Mouse (Mus musculus): Measurements from ENCODE around the gene Hoxc12. TPM values are rescaled to one million over a fixed set of nuclear protein-coding genes. Genes with fewer than 3 reads are reported as not detected.
A peak's percentile ranks its signal among the peaks of the same experiment; 100 is the strongest.

Hoxc12 gene
- total and polyA plus RNA-seq, 3 experiments = not detected

DNA sequence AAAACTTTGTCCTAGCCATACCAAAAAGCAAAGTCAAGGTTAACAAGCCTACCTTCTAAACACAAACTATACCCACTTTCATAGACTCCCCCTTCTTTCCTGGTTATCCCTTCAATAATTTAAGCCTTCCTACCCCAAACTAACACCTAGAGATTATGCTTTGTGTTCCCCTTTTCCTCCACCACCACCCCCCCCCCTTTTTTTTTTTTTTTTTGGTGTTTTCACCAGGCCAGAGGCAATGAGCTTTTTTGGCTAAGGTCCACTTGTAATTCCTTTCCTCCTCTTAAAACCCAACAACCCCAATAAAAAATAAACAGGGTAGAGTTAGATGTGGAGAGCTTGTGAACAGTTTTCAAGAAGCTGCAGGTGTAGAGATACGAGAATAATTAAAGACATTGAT lies 32.7 kb downstream of the Hoxc12 start:
- Histone ChIP-seq H3K4me1 (ENCODE audit: control insufficient read depth, insufficient read depth, low read length) (no peaks in the 10 kb centered on the region), H3K9ac (ENCODE audit: low read depth, low read length) (no peak overlapping the region), H3K79me2 (replicated peaks; ENCODE audit: control insufficient read depth, insufficient read depth, low read length) (no peaks in the 10 kb centered on the region), H3K27ac (no peak overlapping the region), H3K27me3 (ENCODE audit: control insufficient read depth, insufficient read depth, low read length) (peaks cover 42% of the 10 kb centered on the region), H3K36me3 (ENCODE audit: control insufficient read depth, insufficient read depth, low read length) (no peaks in the 10 kb centered on the region), H3K4me3 (no peak overlapping the region)
- WGBS = 20% methylated on average over 1 of the region's 1 CpGs
- TF ChIP-seq EP300 (IDR thresholded peaks at IDR 0.05; ENCODE audit: insufficient read depth, low read depth, low read length) = no peak
- TF ChIP-seq POLR2A (IDR thresholded peaks at IDR 0.05; ENCODE audit: insufficient read depth, low read depth, low read length) = no peak
- TF ChIP-seq CTCF (IDR thresholded peaks at IDR 0.05) = no peak
- DNase-seq = no peak
- intact Hi-C loops (cut with DNase I) = no loop called here

DNA sequence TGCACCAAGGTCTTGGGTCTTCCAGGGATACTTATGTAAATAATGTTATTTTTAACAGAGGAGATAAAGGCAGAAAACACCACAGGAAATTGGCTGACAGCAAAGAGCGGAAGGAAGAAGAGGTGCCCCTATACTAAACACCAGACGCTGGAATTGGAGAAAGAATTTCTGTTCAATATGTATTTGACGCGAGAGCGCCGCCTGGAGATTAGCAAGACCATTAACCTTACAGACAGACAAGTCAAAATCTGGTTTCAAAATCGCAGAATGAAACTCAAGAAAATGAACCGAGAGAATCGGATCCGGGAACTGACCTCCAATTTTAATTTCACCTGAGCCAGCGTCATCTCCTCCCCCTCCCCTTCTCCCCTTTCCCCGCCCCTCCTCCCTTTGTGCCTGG lies 34.2 kb downstream of the Hoxc12 start:
- WGBS = 3% methylated on average over 12 of the region's 12 CpGs
- Histone ChIP-seq H3K27me3 (ENCODE audit: control insufficient read depth, insufficient read depth, low read length) (peaks cover 38% of the 10 kb centered on the region), H3K27ac (no peak overlapping the region), H3K4me3 (no peak overlapping the region), H3K9ac (ENCODE audit: low read depth, low read length) (no peak overlapping the region), H3K4me1 (ENCODE audit: control insufficient read depth, insufficient read depth, low read length) (no peaks in the 10 kb centered on the region), H3K79me2 (replicated peaks; ENCODE audit: control insufficient read depth, insufficient read depth, low read length) (no peaks in the 10 kb centered on the region), H3K36me3 (ENCODE audit: control insufficient read depth, insufficient read depth, low read length) (no peaks in the 10 kb centered on the region)
- TF ChIP-seq EP300 (IDR thresholded peaks at IDR 0.05; ENCODE audit: insufficient read depth, low read depth, low read length) (no peak), CTCF (IDR thresholded peaks at IDR 0.05) (peak; percentile 44)
- no peak for DNase-seq
- intact Hi-C loops (cut with DNase I) = loop anchor here (5.0 kb wide), 1 partner anchor 208 kb away; no protein-coding TSS in a partner anchor

DNA sequence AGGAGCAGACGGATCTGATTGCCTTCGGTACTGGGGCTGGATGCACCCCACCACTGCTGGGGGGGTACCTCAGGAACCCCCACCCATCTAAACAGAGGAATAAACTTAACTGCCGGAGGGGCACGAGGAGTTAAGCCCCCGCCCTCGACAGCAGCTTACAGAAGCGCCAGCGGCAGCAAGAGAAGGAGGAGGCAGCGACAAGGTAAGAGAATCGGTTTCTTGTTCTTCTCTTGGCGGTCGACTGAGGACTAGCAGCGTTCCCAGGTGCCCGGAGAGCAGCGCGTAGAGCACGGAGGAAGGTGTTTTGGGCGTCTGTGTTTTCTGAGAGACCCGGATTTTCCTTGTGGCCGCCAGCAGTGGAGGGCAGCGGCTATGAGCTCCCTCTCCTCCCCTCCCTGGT lies 35.7 kb downstream of the Hoxc12 start:
- WGBS = 2% methylated on average over 21 of the region's 21 CpGs
- intact Hi-C loops (cut with DNase I) = loop anchor here (5.0 kb wide), 1 partner anchor 210 kb away; no protein-coding TSS in a partner anchor
- Histone ChIP-seq H3K4me1 (ENCODE audit: control insufficient read depth, insufficient read depth, low read length) (no peaks in the 10 kb centered on the region), H3K27me3 (ENCODE audit: control insufficient read depth, insufficient read depth, low read length) (peaks cover 33% of the 10 kb centered on the region), H3K36me3 (ENCODE audit: control insufficient read depth, insufficient read depth, low read length) (no peaks in the 10 kb centered on the region), H3K4me3 (no peak overlapping the region), H3K9ac (ENCODE audit: low read depth, low read length) (no peak overlapping the region), H3K27ac (no peak overlapping the region), H3K79me2 (replicated peaks; ENCODE audit: control insufficient read depth, insufficient read depth, low read length) (no peaks in the 10 kb centered on the region)
- no peak for DNase-seq
- TF ChIP-seq POLR2A (IDR thresholded peaks at IDR 0.05; ENCODE audit: insufficient read depth, low read depth, low read length) (no peak), EP300 (IDR thresholded peaks at IDR 0.05; ENCODE audit: insufficient read depth, low read depth, low read length) (no peak), CTCF (IDR thresholded peaks at IDR 0.05) (no peak)

DNA sequence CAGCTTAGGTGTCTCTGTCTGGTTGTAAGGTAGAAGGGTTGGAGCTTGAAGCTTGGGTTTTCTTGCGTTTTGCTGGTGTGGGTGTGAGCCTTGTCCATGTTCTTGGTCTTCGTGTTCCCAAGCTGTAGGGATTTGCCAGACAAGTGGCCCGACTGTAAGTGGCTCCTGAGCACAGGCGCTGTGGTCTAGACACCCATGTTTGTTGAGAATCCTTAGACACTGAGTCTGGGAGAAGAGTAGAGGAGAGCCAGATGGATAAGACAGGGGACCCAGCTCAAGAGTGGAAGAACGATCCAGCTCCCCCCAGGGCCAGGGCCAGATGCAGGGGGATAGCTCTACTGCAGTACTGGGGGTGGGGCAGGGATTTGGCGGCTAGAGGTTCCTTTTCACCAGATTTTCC lies 36.2 kb downstream of the Hoxc12 start:
- no peak for TF ChIP-seq POLR2A (IDR thresholded peaks at IDR 0.05; ENCODE audit: insufficient read depth, low read depth, low read length)
- no peak for TF ChIP-seq EP300 (IDR thresholded peaks at IDR 0.05; ENCODE audit: insufficient read depth, low read depth, low read length)
- TF ChIP-seq CTCF (IDR thresholded peaks at IDR 0.05) = no peak
- Histone ChIP-seq H3K36me3 (ENCODE audit: control insufficient read depth, insufficient read depth, low read length) (no peaks in the 10 kb centered on the region), H3K4me1 (ENCODE audit: control insufficient read depth, insufficient read depth, low read length) (no peaks in the 10 kb centered on the region), H3K79me2 (replicated peaks; ENCODE audit: control insufficient read depth, insufficient read depth, low read length) (no peaks in the 10 kb centered on the region), H3K4me3 (no peak overlapping the region), H3K27ac (no peak overlapping the region), H3K9ac (ENCODE audit: low read depth, low read length) (no peak overlapping the region), H3K27me3 (ENCODE audit: control insufficient read depth, insufficient read depth, low read length) (peaks cover 28% of the 10 kb centered on the region)
- DNase-seq = no peak
- WGBS = 2% methylated on average over 6 of the region's 6 CpGs
- intact Hi-C loops (cut with DNase I) = loop anchor here (5.0 kb wide), 1 partner anchor 210 kb away; no protein-coding TSS in a partner anchor

DNA sequence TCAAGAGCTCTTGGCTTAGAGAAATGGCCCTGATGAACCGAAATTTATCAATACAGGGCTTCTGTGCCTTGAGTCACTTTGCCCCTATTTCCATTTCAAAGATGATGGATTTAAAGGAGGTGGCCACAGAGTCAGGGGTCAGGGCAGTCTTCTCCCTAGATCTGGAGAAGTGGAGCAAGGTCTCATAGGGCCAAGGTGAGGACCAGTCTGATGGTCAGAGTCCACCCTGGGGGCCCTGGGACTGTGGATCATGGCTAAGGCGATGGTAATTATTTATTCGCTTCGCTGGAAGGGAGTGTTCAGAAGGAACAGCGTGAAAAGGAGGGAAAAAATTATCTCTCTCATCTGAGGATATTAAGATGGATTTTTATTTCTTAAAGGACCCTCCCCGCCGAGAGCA lies 38.5 kb downstream of the Hoxc12 start:
- Histone ChIP-seq H3K4me1 (ENCODE audit: control insufficient read depth, insufficient read depth, low read length) (no peaks in the 10 kb centered on the region), H3K27me3 (ENCODE audit: control insufficient read depth, insufficient read depth, low read length) (peaks cover 29% of the 10 kb centered on the region), H3K36me3 (ENCODE audit: control insufficient read depth, insufficient read depth, low read length) (no peaks in the 10 kb centered on the region), H3K79me2 (replicated peaks; ENCODE audit: control insufficient read depth, insufficient read depth, low read length) (no peaks in the 10 kb centered on the region), H3K9ac (ENCODE audit: low read depth, low read length) (no peak overlapping the region), H3K27ac (no peak overlapping the region), H3K4me3 (no peak overlapping the region)
- no peak for DNase-seq
- intact Hi-C loops (cut with DNase I) = no loop called here
- no peak for TF ChIP-seq POLR2A (IDR thresholded peaks at IDR 0.05; ENCODE audit: insufficient read depth, low read depth, low read length)
- no peak for TF ChIP-seq CTCF (IDR thresholded peaks at IDR 0.05)
- no peak for TF ChIP-seq EP300 (IDR thresholded peaks at IDR 0.05; ENCODE audit: insufficient read depth, low read depth, low read length)
- WGBS = 11% methylated on average over 7 of the region's 7 CpGs

DNA sequence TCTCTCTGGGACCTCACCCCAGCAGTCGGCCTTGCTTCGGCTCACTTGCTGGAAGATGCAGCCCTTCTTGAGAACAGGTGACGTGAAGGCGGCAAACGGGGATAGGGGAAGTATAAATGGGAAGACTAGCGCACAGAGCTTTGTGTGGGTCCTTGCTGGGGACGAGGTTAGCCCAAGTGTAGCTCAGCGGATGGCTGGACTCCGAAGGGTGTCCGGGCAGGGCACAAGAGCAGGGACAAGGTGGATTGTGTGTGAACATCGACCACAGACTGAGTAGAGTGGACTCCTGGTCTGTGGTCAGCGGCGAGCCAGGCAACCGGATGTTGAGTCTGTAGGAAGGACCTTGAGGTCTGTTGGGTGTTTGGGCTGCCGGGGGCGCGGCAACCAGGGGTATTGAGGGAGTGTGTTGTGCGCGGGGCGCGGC lies 39.1 kb downstream of the Hoxc12 start:
- intact Hi-C loops (cut with DNase I) = no loop called here
- Histone ChIP-seq H3K9ac (ENCODE audit: low read depth, low read length) (no peak overlapping the region), H3K79me2 (replicated peaks; ENCODE audit: control insufficient read depth, insufficient read depth, low read length) (no peaks in the 10 kb centered on the region), H3K4me3 (no peak overlapping the region), H3K4me1 (ENCODE audit: control insufficient read depth, insufficient read depth, low read length) (no peaks in the 10 kb centered on the region), H3K36me3 (ENCODE audit: control insufficient read depth, insufficient read depth, low read length) (no peaks in the 10 kb centered on the region), H3K27ac (no peak overlapping the region), H3K27me3 (ENCODE audit: control insufficient read depth, insufficient read depth, low read length) (peaks cover 31% of the 10 kb centered on the region)
- 5% methylated on average over 21 of the region's 21 CpGs for WGBS
- no peak for TF ChIP-seq POLR2A (IDR thresholded peaks at IDR 0.05; ENCODE audit: insufficient read depth, low read depth, low read length)
- TF ChIP-seq EP300 (IDR thresholded peaks at IDR 0.05; ENCODE audit: insufficient read depth, low read depth, low read length) = no peak
- TF ChIP-seq CTCF (IDR thresholded peaks at IDR 0.05) = no peak
- no peak for DNase-seq
